13 mouse cellular contexts compared by ENCODE assay signal in the genomic region with DNA sequence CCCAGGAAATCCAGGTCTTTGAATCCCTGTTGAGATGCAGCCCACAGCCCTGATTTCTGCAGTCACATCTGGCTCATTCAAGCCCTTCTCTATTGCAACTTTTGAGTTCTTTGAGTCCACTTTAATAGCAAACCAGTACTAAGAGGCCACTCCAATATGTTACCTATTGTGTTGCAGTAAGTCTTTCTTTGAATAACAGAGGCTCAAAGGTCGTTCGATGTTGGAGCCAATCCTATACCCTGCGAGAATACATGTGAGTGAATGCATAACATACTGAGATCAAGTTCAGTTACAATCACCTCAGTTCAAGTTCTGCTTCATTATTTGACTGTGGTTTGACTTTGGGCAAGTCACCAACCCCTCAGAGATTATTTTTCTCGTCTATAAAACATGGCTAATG. TPM values are rescaled to one million over a fixed set of nuclear protein-coding genes. Genes with fewer than 3 reads are reported as not detected.
"Had no signal": no experiment of that assay in that cellular context is flagged by ENCODE, and none has a peak within 500 bp of the region (broad histone marks: within the 10 kb centered on the region; RNA-seq: fewer than 3 reads in every experiment).

No protein-coding gene starts in this region.

- H3K9me3 ChIP-seq: limb, embryonic 13.5 days; neural tube, embryonic 15.5 days had no signal

- H3K4me3 ChIP-seq: limb, embryonic 13.5 days; myocyte; neural tube, embryonic 15.5 days had no signal

- H3K36me3 ChIP-seq: limb, embryonic 13.5 days; neural tube, embryonic 15.5 days had no signal

- ATAC-seq: lung, postnatal 0 days had no signal

- DNase-seq: left cerebral cortex, postnatal 4 days; lung, adult 2 months; midbrain, embryonic 14.5 days; right cerebral cortex, adult 18-20 months; right cerebral cortex, postnatal 25 days; thymus, postnatal 14 days had no signal

- H3K4me1 ChIP-seq: limb, embryonic 13.5 days; neural tube, embryonic 15.5 days had no signal

- H3K27ac ChIP-seq: limb, embryonic 13.5 days; liver, embryonic 14.5 days; neural tube, embryonic 15.5 days; stomach, postnatal 0 days had no signal

- H3K27me3 ChIP-seq: neural tube, embryonic 15.5 days had no signal

- H3K9ac ChIP-seq: limb, embryonic 13.5 days; liver, embryonic 14.5 days; neural tube, embryonic 15.5 days had no signal

- H3K4me2 ChIP-seq: limb, embryonic 13.5 days; neural tube, embryonic 15.5 days had no signal

RNA-seq across cellular contexts. Expression of a gene that starts 47.5 kb away (rescaled TPM):
- total RNA-seq: megakaryocyte progenitor cell, adult 5-6 weeks had no signal
